ENCODE assay signal across 10 mouse cellular contexts in the genomic region with DNA sequence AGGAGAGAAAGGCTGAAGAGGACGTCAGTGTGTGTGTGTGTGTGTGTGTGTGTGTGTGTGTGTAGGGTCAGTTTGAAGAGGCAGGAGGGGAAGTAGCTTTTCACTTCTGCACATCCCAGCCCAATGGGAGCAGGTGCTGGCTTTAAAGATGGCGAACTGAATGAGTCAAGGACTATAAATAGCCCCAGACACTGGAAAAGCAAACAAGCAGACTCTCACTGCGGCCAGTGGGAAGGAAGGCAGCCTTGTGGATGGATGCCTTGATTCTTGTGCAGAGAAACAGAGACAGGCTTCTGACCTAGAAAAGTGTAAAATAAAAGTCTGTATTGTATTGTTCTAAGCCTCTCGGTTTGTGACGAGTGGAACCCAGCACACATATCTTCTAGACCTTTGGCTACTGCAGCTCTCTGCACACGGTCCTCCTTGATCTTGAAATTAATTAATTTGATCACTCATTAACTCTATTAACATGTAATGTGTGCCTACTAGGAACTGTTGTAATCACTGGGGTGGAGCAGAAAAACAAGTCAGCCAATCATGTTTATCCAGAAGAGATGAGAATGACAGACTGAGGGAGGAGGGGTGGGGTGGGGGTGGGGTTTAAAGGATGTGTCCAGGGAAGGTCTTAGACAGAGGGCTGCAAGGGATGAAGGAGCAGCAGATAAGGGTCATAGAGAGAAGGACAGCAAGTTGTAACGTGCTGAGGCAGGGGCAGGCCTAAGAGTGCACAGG.
DNase-seq lines count a peak whose midpoint lies in the region; ATAC-seq and TF ChIP-seq lines count a peak whose summit lies in the region.
"Had no signal": no experiment of that assay in that cellular context is flagged by ENCODE, and none has a peak within 500 bp of the region (broad histone marks: within the 10 kb centered on the region; RNA-seq: fewer than 3 reads in every experiment).

No protein-coding gene starts in this region.

- H3K4me3 ChIP-seq in heart, postnatal 0 days (ENCODE audit: low read depth, low read length) = no peak overlapping the region
- H3K4me3 ChIP-seq in liver, embryonic 13.5 days (replicated peaks) = no peak overlapping the region
- H3K4me3 ChIP-seq: hindbrain, embryonic 15.5 days had no signal

- TF ChIP-seq EP300 in heart, postnatal 0 days (IDR thresholded peaks at IDR 0.05; ENCODE audit: low read depth) = no peak

- H3K4me1 ChIP-seq in heart, postnatal 0 days (ENCODE audit: control insufficient read depth, insufficient read depth) = no peaks in the 10 kb centered on the region; the same call in 1 of the 2 replicates
- H3K4me1 ChIP-seq in liver, embryonic 13.5 days (replicated peaks) = peaks cover 25% of the 10 kb centered on the region
- H3K4me1 ChIP-seq: hindbrain, embryonic 15.5 days had no signal

- no peak overlapping the region for H3K27ac ChIP-seq in heart, postnatal 0 days (ENCODE audit: low read depth)
- H3K27ac ChIP-seq in liver, embryonic 13.5 days = peak overlapping the region; percentile 61; the same call in 1 of the 2 replicates
- H3K27ac ChIP-seq: hindbrain, embryonic 15.5 days had no signal

- peak; percentile 69 for DNase-seq in heart, adult 11 months
- no peak for DNase-seq in heart, adult 9 months (ENCODE audit: low spot score in 2 of 2)
- DNase-seq in 416B (ENCODE audit: low read depth) = peak; percentile 49
- peak; percentile 72 for DNase-seq in heart, postnatal 0 days (ENCODE audit: low spot score)
- no peak for DNase-seq in liver, embryonic 13.5 days
- no peak for DNase-seq in cerebellum, adult 9-10 months
- no peak for DNase-seq in cerebellum, adult 11-12 months
- DNase-seq: embryo, embryonic 11 days had no signal

- 37% methylated on average over 7 of the region's 7 CpGs for WGBS in heart, postnatal 0 days
- WGBS in liver, embryonic 13.5 days (ENCODE audit: insufficient replicate concordance) = 58% methylated on average over 7 of the region's 7 CpGs

- no peak for TF ChIP-seq CTCF in heart, postnatal 0 days (IDR thresholded peaks at IDR 0.05; ENCODE audit: low read depth)

- no peak overlapping the region for H3K9ac ChIP-seq in heart, postnatal 0 days (replicated peaks; ENCODE audit: low read depth, low read length)
- H3K9ac ChIP-seq in liver, embryonic 13.5 days = no peak overlapping the region
- H3K9ac ChIP-seq: hindbrain, embryonic 15.5 days had no signal

- no peaks in the 10 kb centered on the region for H3K36me3 ChIP-seq in heart, postnatal 0 days (replicated peaks; ENCODE audit: control insufficient read depth, insufficient read depth, low read length)
- no peaks in the 10 kb centered on the region for H3K36me3 ChIP-seq in liver, embryonic 13.5 days
- H3K36me3 ChIP-seq: hindbrain, embryonic 15.5 days had no signal

- ATAC-seq in heart, postnatal 0 days (ENCODE audit: insufficient read depth, low read depth) = peak; percentile 80; the same call in 1 of the 2 replicates
- peak; percentile 71 for ATAC-seq in liver, embryonic 13.5 days (ENCODE audit: low read depth)
- no peak for ATAC-seq in monocyte, adult 5-6 weeks (replicated peaks; ENCODE audit: insufficient number of reproducible peaks, low FRiP score, low TSS enrichment, poor library complexity, severe bottlenecking)

- H3K27me3 ChIP-seq in heart, postnatal 0 days (ENCODE audit: control insufficient read depth, insufficient read depth, low read length) = no peaks in the 10 kb centered on the region
- no peaks in the 10 kb centered on the region for H3K27me3 ChIP-seq in liver, embryonic 13.5 days
- H3K27me3 ChIP-seq: hindbrain, embryonic 15.5 days had no signal

- H3K4me2 ChIP-seq in heart, postnatal 0 days (ENCODE audit: low read depth, low read length) = no peak overlapping the region
- H3K4me2 ChIP-seq in liver, embryonic 13.5 days = no peak overlapping the region
- H3K4me2 ChIP-seq: hindbrain, embryonic 15.5 days had no signal

- H3K9me3 ChIP-seq in heart, postnatal 0 days (replicated peaks; ENCODE audit: control insufficient read depth, low read length) = no peaks in the 10 kb centered on the region
- no peaks in the 10 kb centered on the region for H3K9me3 ChIP-seq in liver, embryonic 13.5 days (replicated peaks)
- H3K9me3 ChIP-seq: hindbrain, embryonic 15.5 days had no signal

Comparison
In these comparisons a context has a peak if more than half of its experiments do, and no peak if none do; other contexts are left out.
1. DNase-seq: peak in heart, adult 11 months (single experiment), 416B (single experiment) and heart, postnatal 0 days (single experiment); none in heart, adult 9 months (0 of 2), liver, embryonic 13.5 days (single experiment), cerebellum, adult 9-10 months (single experiment) and cerebellum, adult 11-12 months (single experiment).